Mouse (Mus musculus): ENCODE measurements at regions not wholly inside any gene's neighbourhood (a gene's known extent, or its start where the extent isn't known, plus 50 kb on each side); places are given as distances from the start of the nearest gene placed in this dataset.

DNA sequence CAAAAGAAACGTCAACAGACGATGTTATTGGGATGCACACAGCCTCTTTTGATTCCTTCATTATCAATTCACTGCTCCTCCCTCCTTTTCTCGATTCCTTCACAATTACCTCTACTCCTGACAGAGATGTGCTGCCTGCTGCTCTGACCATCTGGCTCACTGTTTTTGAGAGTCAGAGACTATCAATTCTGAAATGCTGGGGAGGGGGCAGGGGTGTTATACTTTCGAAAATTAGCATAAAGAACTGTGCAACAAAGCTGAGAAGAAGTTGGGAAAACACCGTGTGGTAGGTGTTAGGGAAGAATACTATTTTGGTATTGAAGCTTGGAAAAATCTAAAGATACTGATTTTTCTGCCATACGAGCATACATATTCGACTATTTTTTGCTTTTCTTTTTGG, 96.4 kb downstream of the Nedd1 start:
- H3K9ac ChIP-seq (replicated peaks) = no peak overlapping the region
- H3K4me2 ChIP-seq (replicated peaks) = no peak overlapping the region
- no peak overlapping the region for H3K4me3 ChIP-seq (replicated peaks)
- H3K27me3 ChIP-seq = no peaks in the 10 kb centered on the region
- ATAC-seq = no peak
- no peaks in the 10 kb centered on the region for H3K4me1 ChIP-seq (replicated peaks)
- H3K27ac ChIP-seq = no peak overlapping the region
- WGBS = 76% methylated on average over 7 of the region's 7 CpGs
- no peaks in the 10 kb centered on the region for H3K9me3 ChIP-seq
- H3K36me3 ChIP-seq = no peaks in the 10 kb centered on the region

DNA sequence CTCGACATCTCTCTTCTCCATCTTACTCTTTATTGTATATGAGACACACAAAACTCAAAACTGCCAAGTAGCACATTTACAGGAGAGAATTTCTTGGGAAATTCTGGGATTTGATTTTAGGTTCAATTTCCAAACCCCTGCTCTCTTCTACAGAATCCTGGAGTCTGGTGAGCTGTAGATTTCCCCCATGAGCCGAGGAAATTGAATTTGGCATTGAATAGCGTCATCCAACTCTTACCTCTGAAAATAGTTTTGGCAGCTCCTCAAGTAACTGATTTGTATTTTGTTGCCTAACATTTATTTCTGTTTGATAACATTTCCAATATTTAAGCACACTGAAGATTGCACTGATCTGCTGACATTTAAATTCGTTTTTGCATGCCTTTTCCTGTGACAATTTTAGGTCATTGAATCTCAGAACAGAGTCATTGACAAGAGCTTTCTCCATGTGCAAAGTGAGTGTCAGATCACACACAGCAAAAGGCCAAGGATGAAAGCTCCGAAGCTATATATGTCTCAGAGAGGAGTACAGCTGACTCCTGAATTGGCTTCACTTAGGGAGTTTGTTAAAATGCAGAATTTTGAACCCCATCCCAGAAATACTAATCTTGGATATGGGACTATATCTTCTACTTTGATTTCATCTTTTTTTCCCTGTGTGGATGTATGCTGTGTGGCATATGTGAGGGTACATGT, 106.4 kb downstream of the Nedd1 start:
- no peak for ATAC-seq

DNA sequence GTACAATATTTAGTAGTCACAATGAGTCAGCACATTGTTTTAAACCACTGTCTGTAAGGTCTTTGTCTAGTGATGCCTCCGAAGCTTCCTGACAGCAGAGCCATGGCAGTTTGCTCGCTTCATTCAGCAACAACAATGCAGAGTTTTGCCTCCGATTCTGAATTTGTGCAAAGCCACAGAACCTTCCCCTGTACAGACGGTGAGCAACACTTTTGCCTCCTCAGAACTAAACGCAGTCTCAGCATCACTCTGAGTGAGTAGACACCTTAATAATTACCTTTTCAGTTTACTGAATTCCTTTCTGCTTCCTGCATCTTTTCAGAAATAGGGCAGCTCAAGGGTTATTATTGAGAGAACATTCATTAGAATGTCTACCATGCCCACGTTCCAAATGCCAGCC, 107.9 kb downstream of the Nedd1 start:
- H3K27me3 ChIP-seq = no peaks in the 10 kb centered on the region
- no peak overlapping the region for H3K4me3 ChIP-seq (replicated peaks)

More for the DNA sequence above, 106.4 kb downstream of the Nedd1 start:
- H3K4me2 ChIP-seq (replicated peaks) = no peak overlapping the region
- no peaks in the 10 kb centered on the region for H3K36me3 ChIP-seq
- H3K4me3 ChIP-seq (replicated peaks) = no peak overlapping the region
- no peaks in the 10 kb centered on the region for H3K27me3 ChIP-seq
- no peaks in the 10 kb centered on the region for H3K4me1 ChIP-seq (replicated peaks)
- H3K27ac ChIP-seq = no peak overlapping the region
- no peak overlapping the region for H3K9ac ChIP-seq (replicated peaks)
- WGBS = 93% methylated on average over 5 of the region's 5 CpGs
- H3K9me3 ChIP-seq = no peaks in the 10 kb centered on the region

DNA sequence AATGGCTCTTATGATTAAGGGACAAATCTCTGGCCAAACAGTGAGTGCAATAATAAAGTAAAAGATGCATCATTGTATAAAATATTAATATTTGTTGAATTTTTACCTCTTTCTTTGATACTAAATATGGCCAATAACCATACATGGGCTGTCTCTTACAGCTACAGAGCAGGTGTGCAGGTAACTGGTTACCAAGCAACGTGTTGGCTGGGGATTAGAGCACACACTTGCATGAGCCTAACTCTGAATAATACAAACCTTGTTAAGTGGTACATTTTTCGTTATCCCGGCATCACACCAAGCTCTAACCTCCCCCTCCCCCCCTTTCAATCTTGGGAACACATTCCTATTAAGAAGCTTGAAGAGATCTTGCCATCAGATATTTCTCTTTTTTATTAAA, 111.2 kb downstream of the Nedd1 start:
- Histone ChIP-seq H3K27me3 (no peaks in the 10 kb centered on the region), H3K27ac (no peak overlapping the region), H3K4me2 (replicated peaks) (no peak overlapping the region), H3K36me3 (no peaks in the 10 kb centered on the region), H3K9me3 (no peaks in the 10 kb centered on the region), H3K4me1 (replicated peaks) (no peaks in the 10 kb centered on the region), H3K4me3 (replicated peaks) (no peak overlapping the region), H3K9ac (replicated peaks) (no peak overlapping the region)
- no peak for ATAC-seq
- 73% methylated on average over 3 of the region's 3 CpGs for WGBS

More for the DNA sequence above, 107.9 kb downstream of the Nedd1 start:
- Histone ChIP-seq H3K36me3 (no peaks in the 10 kb centered on the region), H3K4me2 (replicated peaks) (no peak overlapping the region), H3K9me3 (no peaks in the 10 kb centered on the region), H3K27ac (no peak overlapping the region), H3K4me1 (replicated peaks) (no peaks in the 10 kb centered on the region), H3K9ac (replicated peaks) (no peak overlapping the region)
- WGBS = 41% methylated on average over 6 of the region's 6 CpGs
- ATAC-seq = no peak

DNA sequence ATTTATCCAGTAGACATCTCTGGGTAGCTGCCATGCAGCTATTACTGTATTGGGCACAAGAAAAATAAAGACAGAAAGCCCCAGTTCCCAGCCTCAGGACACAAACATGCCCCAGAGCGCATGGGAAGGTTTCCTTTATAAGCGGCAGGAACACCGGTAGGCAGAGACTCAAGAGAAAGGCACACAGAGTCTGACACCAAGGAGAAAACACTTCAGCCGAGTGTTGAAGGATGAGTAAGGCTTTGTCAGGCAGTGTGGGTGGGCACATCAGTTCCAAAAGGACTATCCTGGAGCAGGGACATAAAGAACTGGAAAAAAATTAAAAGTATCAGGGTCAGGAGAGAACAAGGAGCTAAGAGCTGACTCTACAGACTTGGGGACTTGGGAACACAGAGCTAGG, 115.5 kb downstream of the Nedd1 start:
- Histone ChIP-seq H3K36me3 (no peaks in the 10 kb centered on the region), H3K9me3 (no peaks in the 10 kb centered on the region), H3K9ac (replicated peaks) (no peak overlapping the region), H3K27ac (no peak overlapping the region), H3K4me3 (replicated peaks) (no peak overlapping the region), H3K4me2 (replicated peaks) (no peak overlapping the region), H3K27me3 (no peaks in the 10 kb centered on the region), H3K4me1 (replicated peaks) (no peaks in the 10 kb centered on the region)
- 29% methylated on average over 4 of the region's 4 CpGs for WGBS
- ATAC-seq = no peak

DNA sequence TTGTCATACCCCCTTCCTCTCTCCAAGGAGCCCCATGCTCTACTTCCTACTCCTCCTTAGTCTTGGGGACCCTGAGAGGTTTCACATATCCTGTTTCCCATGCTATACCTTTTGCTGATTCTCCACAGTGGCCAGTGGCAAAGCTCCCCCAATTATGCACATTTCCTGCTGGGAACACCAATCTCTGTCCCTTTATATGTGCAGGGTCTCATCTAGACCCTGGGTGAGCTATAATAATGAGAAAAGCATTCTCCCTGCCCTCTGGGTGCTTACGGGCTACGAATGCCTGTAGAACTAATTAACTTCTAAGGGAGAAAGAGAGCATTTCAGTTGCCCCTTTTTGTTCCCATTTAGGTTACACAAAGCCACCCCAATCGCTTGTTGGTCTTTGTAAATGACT, 116.6 kb downstream of the Nedd1 start:
- Histone ChIP-seq H3K9me3 (no peaks in the 10 kb centered on the region), H3K36me3 (no peaks in the 10 kb centered on the region), H3K27ac (no peak overlapping the region), H3K9ac (replicated peaks) (no peak overlapping the region), H3K4me3 (replicated peaks) (no peak overlapping the region), H3K4me2 (replicated peaks) (no peak overlapping the region), H3K27me3 (no peaks in the 10 kb centered on the region), H3K4me1 (replicated peaks) (no peaks in the 10 kb centered on the region)
- 18% methylated on average over 3 of the region's 3 CpGs for WGBS
- no peak for ATAC-seq

DNA sequence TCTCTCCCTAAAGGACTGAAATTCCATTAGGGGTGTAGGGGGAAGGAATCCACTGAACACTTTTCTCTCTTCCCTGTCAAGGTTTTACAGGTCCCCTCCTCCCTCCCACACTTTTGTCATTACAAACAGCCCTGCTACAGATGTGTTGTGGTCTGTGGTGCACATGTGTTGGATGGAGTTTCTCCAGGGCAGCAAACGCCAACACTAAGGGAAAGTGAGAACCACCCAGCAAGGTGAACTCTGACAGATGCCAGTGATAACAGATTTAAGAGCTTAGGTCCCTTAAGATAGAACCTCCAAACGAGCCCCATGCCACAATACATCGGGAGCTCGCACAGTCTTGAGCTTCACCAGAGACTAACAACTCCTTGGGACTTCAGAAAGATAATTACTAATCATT, 122.1 kb downstream of the Nedd1 start:
- 67% methylated on average over 4 of the region's 4 CpGs for WGBS

DNA sequence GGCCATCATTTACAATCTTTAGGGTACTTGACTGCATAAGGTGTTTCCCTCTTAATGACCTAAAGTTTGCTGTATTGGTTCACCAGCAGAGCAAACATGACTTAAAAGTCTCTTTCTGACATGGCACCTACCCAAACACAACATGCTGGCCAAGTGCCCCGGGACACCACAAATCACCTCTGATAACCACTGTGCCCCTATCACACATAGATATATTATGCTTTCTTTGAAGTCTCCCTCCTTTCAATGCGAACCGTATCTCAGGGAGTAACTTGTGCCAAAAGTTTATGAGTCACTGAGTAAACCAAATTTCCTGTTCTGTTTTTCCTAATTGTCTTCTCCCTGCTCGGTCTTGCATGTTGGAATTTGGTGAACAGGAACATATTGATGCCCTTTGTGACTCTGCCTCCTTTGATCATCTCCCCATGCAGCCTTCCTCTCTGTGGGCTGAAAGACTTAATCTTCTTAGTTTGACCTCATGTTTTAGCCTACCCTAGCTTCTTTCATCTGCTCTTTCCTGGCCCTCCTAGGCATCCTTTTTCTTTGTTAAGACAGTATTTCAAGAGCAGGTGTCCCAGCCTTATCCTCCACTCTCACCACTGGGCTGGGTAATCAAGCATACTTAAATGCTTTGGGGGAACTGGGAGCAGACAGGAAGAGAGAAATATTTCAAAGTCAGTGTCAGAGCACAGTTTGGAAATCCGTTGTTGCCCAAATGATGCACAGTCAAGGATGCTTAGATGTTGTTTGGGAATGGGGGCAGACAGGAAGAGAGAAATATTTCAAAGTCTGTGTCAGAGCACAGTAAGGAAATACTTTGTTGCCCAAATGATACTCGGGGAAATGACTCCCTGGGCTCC, 126.5 kb downstream of the Nedd1 start:
- Histone ChIP-seq H3K27me3 (no peaks in the 10 kb centered on the region), H3K4me3 (replicated peaks) (no peak overlapping the region), H3K4me2 (replicated peaks) (no peak overlapping the region), H3K9me3 (no peaks in the 10 kb centered on the region), H3K36me3 (no peaks in the 10 kb centered on the region), H3K4me1 (replicated peaks) (peaks cover 5% of the 10 kb centered on the region; the same call in 1 of the 2 replicates), H3K27ac (no peak overlapping the region), H3K9ac (replicated peaks) (no peak overlapping the region)
- no peak for ATAC-seq
- WGBS = 7% methylated on average over 6 of the region's 6 CpGs

More for the DNA sequence above, 122.1 kb downstream of the Nedd1 start:
- H3K4me2 ChIP-seq (replicated peaks) = no peak overlapping the region
- no peaks in the 10 kb centered on the region for H3K36me3 ChIP-seq
- no peak overlapping the region for H3K9ac ChIP-seq (replicated peaks)
- no peak overlapping the region for H3K4me3 ChIP-seq (replicated peaks)
- H3K27ac ChIP-seq = no peak overlapping the region
- peaks cover 5% of the 10 kb centered on the region; the same call in 1 of the 2 replicates for H3K4me1 ChIP-seq (replicated peaks)
- H3K27me3 ChIP-seq = no peaks in the 10 kb centered on the region
- ATAC-seq = no peak
- no peaks in the 10 kb centered on the region for H3K9me3 ChIP-seq

DNA sequence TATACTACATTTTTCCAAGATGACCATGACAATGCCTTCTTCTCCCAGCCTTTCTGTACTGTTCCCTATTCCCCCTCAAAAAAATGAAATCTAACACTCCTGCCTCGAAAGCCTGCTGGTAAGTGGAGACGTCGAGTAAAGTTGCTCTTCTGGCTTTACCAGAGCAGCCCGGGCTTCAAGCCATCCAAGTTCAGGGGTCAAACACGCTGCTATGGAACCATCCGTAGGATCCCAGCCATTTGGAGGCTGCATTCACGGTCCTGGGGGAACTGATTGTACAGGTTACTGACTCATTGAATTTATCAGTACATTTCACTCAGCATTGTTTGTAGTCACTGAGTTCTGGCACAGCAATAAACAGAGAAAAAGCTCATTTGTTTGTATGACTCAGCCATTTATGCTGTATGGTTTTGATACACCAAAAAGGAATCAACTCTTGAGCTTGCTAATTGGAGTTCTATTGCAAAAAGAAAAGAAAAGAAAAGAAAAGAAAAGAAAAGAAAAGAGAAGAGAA, 128.2 kb downstream of the Nedd1 start:
- WGBS = 74% methylated on average over 7 of the region's 7 CpGs
- H3K9ac ChIP-seq (replicated peaks) = no peak overlapping the region
- H3K4me1 ChIP-seq (replicated peaks) = peaks cover 5% of the 10 kb centered on the region; the same call in 1 of the 2 replicates
- H3K27me3 ChIP-seq = no peaks in the 10 kb centered on the region
- H3K4me2 ChIP-seq (replicated peaks) = no peak overlapping the region
- H3K9me3 ChIP-seq = no peaks in the 10 kb centered on the region
- no peak for ATAC-seq
- H3K27ac ChIP-seq = no peak overlapping the region
- no peak overlapping the region for H3K4me3 ChIP-seq (replicated peaks)
- H3K36me3 ChIP-seq = no peaks in the 10 kb centered on the region

DNA sequence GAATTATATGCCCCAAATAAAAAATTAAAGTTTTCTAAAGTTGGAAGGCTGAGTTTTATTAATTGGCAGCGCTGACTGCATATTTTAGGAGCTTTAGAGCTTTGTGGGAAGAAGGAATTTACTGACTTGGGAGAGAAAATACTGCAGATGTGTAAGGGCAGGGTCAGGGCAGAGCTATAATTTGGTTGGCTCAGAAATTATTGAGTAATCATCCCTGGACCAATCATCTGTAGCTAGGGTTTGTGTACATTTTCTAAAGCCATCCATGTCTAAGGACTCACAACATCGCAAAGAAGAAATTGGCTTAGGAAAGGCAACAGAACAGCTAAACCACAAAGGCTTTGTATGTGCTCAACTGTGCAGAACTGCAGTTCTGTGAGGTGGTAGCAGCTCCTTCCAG, 143.3 kb downstream of the Nedd1 start:
- no peak overlapping the region for H3K4me3 ChIP-seq (replicated peaks)
- ATAC-seq = no peak
- no peaks in the 10 kb centered on the region for H3K9me3 ChIP-seq
- no peak overlapping the region for H3K9ac ChIP-seq (replicated peaks)
- H3K27ac ChIP-seq = no peak overlapping the region
- no peaks in the 10 kb centered on the region for H3K4me1 ChIP-seq (replicated peaks)
- H3K36me3 ChIP-seq = no peaks in the 10 kb centered on the region
- no peaks in the 10 kb centered on the region for H3K27me3 ChIP-seq
- 83% methylated on average over 2 of the region's 2 CpGs for WGBS
- no peak overlapping the region for H3K4me2 ChIP-seq (replicated peaks)

DNA sequence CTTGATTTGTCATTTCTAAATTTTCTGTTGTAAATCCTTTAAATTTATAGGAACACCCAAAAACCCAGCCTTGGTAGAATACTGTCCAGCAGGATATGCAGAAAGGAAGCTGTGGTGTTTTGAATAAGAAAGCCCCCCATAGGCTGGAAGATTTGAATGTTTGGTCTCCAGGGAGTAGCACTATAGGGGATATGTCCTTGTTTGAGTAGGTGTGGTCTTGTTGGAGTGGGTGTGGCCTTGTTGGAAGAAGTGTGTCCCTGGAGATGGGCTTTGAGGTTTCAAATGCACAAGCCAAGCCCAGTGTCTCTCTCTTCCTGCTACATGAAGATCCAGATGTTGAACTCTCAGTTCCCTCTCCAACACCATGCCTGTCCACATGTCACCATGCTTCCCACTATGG, 151.7 kb downstream of the Nedd1 start:
- H3K36me3 ChIP-seq = no peaks in the 10 kb centered on the region
- no peak overlapping the region for H3K9ac ChIP-seq (replicated peaks)
- H3K27ac ChIP-seq = no peak overlapping the region
- H3K9me3 ChIP-seq = no peaks in the 10 kb centered on the region
- H3K4me3 ChIP-seq (replicated peaks) = no peak overlapping the region
- no peak overlapping the region for H3K4me2 ChIP-seq (replicated peaks)
- no peaks in the 10 kb centered on the region; the same call in 1 of the 2 replicates for H3K27me3 ChIP-seq
- ATAC-seq = no peak
- H3K4me1 ChIP-seq (replicated peaks) = no peaks in the 10 kb centered on the region

DNA sequence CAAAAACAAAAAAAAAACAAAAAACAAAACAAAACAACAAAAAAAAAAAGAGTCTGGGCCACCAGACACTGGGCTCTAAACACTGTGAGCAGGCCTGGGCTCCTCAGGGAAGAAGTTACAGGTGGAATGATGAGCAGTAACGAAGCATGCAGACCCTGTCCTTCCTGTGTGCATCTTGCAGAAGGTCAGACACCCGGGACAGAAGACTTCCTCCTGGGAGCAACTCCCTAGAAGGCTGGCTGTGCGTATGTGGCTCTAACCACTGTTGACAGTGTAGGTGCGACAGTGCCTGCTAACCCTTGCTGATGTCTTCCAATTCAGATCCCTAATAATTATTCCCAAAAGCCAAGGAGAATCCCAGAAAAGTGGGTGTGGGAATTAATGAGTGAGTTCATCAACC, 164.8 kb downstream of the Nedd1 start:
- 0 out of 2 replicates have a peak, but pooled peaks cover 2% of the 10 kb centered on the region for H3K27me3 ChIP-seq

More for the DNA sequence above, 164.8 kb downstream of the Nedd1 start:
- 9% methylated on average over 4 of the region's 4 CpGs for WGBS
- peak; percentile 7; the same call in 1 of the 2 replicates for ATAC-seq
- Histone ChIP-seq H3K4me2 (replicated peaks) (no peak overlapping the region), H3K27ac (peak overlapping the region; percentile 74), H3K4me3 (replicated peaks) (no peak overlapping the region), H3K9ac (replicated peaks) (no peak overlapping the region), H3K4me1 (replicated peaks) (peaks cover 30% of the 10 kb centered on the region), H3K9me3 (no peaks in the 10 kb centered on the region), H3K36me3 (no peaks in the 10 kb centered on the region)

Measured in midbrain, embryonic 13.5 days (tissue).